Mouse (Mus musculus) CH12.LX (cell line): ENCODE results near the gene Fam207a.

ENCODE experiments used
- BHLHE40 ChIP-seq: IDR thresholded peaks from 2 replicates; pipeline ENCODE4 v1.6.1; 2011; ENCODE audit warnings: mild to moderate bottlenecking, low read depth, low read length, improper control_type of control experiment
- CTCF ChIP-seq, 2 experiments: IDR thresholded peaks in 1 of 2; conservative IDR thresholded peaks in 1 of 2; 2 replicates each; pipeline ENCODE4 v1.5.1; 2011 to 2012; ENCODE audit warnings: low read depth in 2 of 2, low read length in 2 of 2, improper control_type of control experiment in 1 of 2, inconsistent platforms in 1 of 2, mild to moderate bottlenecking in 1 of 2, moderate library complexity in 1 of 2
- EP300 ChIP-seq: IDR thresholded peaks from 2 replicates; pipeline ENCODE4 v1.6.1; 2011; ENCODE audit warnings: low read length, improper control_type of control experiment
- JUND ChIP-seq: conservative IDR thresholded peaks from 2 replicates; pipeline ENCODE4 v1.6.1; 2011; ENCODE audit warnings: low read depth, low read length, improper control_type of control experiment
- MAZ ChIP-seq: IDR thresholded peaks from 2 replicates; pipeline ENCODE4 v1.6.1; 2012; ENCODE audit warnings: low read depth, mild to moderate bottlenecking, inconsistent platforms, low read length, improper control_type of control experiment, moderate library complexity
- POLR2A ChIP-seq: IDR thresholded peaks from 2 replicates; pipeline ENCODE4 v1.6.1; 2011; ENCODE audit warnings: low read depth, mild to moderate bottlenecking, improper control_type of control experiment, low read length
- TBP ChIP-seq: conservative IDR thresholded peaks from 2 replicates; pipeline ENCODE4 v1.6.1; 2011; ENCODE audit warnings: low read depth, low read length, improper control_type of control experiment
- TCF12 ChIP-seq: IDR thresholded peaks from 2 replicates; pipeline ENCODE4 v1.6.1; 2014; ENCODE audit warnings: low read depth, mild to moderate bottlenecking, inconsistent platforms, low read length, improper control_type of control experiment

DNA sequence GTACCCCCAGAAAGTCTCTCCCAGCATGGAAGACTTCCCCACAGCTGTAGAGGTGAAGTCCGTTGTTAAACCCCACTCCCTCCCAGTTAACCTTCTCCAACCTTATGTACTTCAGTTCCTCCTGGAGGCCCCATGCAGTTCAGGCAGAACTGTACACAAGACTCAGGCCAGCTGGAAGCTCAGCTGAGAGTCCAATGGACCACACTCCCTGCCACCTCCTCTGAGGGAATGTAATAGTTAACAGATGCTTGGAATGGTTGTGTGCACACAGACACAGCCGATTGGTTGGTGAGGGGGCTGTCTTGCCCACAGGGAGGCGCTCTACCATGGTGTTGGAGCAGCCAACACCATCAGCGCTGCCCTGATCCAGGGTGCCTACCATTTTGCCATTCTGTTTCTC is 73.3 kb downstream of the Fam207a start:
- TF ChIP-seq POLR2A (no peak), TCF12 (no peak), CTCF (conservative IDR thresholded peaks at IDR 0.05 in 1 of 2, IDR thresholded peaks at IDR 0.05 in 1 of 2; ENCODE audit: low read depth in 2 of 2, low read length in 2 of 2) (peak in 1 of 2 experiments; percentile 34; a peak in 1 of 4 replicates), EP300 (no peak), JUND (no peak), TBP (no peak), BHLHE40 (no peak), MAZ (no peak)
